Mouse (Mus musculus): ENCODE data around the gene Ear1.
"Not testable (repeated sequence)": the region's sequence is repeated elsewhere in the genome, so short reads cannot be mapped to it uniquely, and the experiment has no call there.

The Ear1 gene

DNA sequence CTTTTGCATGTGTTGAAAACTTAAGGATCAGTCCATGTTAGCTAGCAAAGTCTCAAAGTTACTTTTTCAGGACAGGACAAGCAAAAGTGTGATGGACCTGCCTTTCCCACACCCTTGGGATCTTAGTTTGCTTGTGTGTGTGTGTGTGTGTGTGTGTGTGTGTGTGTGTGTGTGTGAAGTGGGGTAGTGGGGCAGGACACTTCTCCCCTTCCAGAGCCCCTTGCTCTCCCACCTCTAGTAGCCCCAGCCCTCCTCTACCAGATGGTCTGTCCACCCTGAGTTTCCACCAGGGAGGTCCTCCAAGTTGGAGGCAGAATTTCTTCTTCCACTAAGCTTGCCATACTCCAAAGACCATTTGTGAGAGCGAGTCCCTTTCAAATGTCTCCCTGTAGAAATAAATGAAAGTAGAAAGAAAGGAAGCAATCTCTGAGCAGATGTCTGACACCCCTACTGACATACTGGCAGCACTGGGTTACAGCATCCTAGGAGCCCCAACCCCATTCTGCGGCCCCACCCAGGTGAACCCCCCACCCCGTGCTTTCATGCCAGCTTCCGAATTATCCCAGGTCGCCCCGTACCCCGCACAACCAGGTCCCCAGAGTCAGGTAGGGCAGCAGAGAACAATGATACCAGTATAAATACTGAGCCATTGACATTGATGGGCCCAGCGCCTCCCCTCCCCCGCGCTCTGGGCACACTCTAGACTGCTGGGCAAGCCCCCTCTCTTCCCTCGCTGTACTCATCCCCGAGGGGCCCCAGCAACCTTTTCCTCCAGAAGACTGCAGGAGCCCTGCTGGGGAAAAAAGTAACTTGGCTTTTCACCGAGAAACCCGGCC lies 79.0 kb downstream of the Ear1 start:
- no peak for DNase-seq (ENCODE audit: low spot score)

DNA sequence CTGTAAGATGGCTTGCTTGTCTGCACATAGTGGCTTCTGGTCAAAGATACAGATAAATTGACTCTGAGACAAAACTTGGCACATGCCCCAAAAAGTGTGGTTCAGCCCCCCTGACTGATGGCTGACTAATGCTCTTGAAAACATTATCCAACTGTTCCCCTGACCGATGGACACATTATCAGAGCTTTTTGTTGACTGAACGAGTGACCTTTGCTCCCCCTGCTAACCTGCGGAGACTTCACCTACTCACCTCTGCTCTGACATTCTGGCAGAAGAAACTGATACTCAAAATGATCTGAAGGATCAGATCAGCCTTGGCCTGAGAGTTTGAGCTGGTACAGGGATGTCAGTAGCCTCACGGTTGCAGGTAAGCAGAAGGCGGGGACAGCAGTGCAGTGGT lies 81.5 kb downstream of the Ear1 start:
- not testable (repeated sequence) for DNase-seq (ENCODE audit: low spot score)

DNA sequence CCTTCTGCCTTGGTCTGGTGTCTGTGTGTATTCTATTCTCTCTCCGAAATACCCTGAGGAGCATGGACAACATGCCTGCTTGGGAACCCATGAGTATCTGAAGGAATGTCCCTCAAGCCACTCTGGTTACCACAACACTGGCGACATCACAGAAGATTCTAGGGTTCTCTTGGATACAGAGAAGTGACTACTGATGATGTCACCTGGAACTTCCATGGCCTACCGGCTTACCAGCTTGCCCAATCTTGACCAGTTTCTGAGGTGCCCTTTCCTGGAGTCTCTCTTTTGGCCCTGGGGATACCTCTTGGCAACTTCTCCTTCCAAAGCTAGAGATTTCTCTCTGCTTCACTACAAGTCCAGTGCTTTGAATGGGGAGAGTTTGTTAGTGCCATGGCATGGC lies 90.7 kb downstream of the Ear1 start, which contains the start of gene Gm8180:
Gene Gm8180 (minus strand): TSS at position 101 of the 400 bp plus-strand sequence.
- DNase-seq (ENCODE audit: low spot score), result not testable (repeated sequence)
